Mouse (Mus musculus): ENCODE measurements around the gene Trpc4ap. TPM values are rescaled to one million over a fixed set of nuclear protein-coding genes. Genes with fewer than 3 reads are reported as not detected.

Trpc4ap gene
- polyA plus RNA-seq, 1 experiment from 2014 or later: 152 TPM

- ATAC-seq: no peak
- WGBS: 86% methylated on average over 4 of the region's 4 CpGs
- Histone ChIP-seq H3K4me3 (ENCODE audit: low read depth, low read length) (no peak overlapping the region), H3K9ac (ENCODE audit: low read depth, low read length) (no peak overlapping the region), H3K4me1 (ENCODE audit: control insufficient read depth, insufficient read depth, low read length) (no peaks in the 10 kb centered on the region), H3K9me3 (replicated peaks; ENCODE audit: control insufficient read depth, low read length, poor library complexity, severe bottlenecking) (no peaks in the 10 kb centered on the region), H3K27me3 (ENCODE audit: control insufficient read depth, insufficient read depth, low read depth, low read length) (no peaks in the 10 kb centered on the region), H3K4me2 (ENCODE audit: low read length) (no peak overlapping the region), H3K27ac (ENCODE audit: low read length) (no peak overlapping the region), H3K36me3 (ENCODE audit: control insufficient read depth, insufficient read depth, low read length) (peaks cover 13% of the 10 kb centered on the region; the same call in 1 of the 2 replicates)
These were observed 23.7 kb downstream of the Trpc4ap start for GRCm38 (mm10) chr2:155668461-155668860.

GRCm38 (mm10) chr2:155667881-155668280, 24.3 kb downstream of the Trpc4ap start:
- 96% methylated on average over 8 of the region's 8 CpGs for whole genome bisulfite sequencing

GRCm38 (mm10) chr2:155663910-155664460, 28.2 kb downstream of the Trpc4ap start:
- H3K4me3 ChIP-seq (ENCODE audit: low read depth, low read length): no peak overlapping the region
- H3K9ac ChIP-seq (ENCODE audit: low read depth, low read length): no peak overlapping the region
- no peak overlapping the region for H3K27ac ChIP-seq (ENCODE audit: low read length)
- no peak overlapping the region for H3K4me2 ChIP-seq (ENCODE audit: low read length)
- no peaks in the 10 kb centered on the region for H3K9me3 ChIP-seq (replicated peaks; ENCODE audit: control insufficient read depth, low read length, poor library complexity, severe bottlenecking)
- no peak for ATAC-seq
- H3K27me3 ChIP-seq (ENCODE audit: control insufficient read depth, insufficient read depth, low read depth, low read length): no peaks in the 10 kb centered on the region
- WGBS: 86% methylated on average over 6 of the region's 6 CpGs
- no peaks in the 10 kb centered on the region for H3K4me1 ChIP-seq (ENCODE audit: control insufficient read depth, insufficient read depth, low read length)
- H3K36me3 ChIP-seq (ENCODE audit: control insufficient read depth, insufficient read depth, low read length): peaks cover 17% of the 10 kb centered on the region

More at GRCm38 (mm10) chr2:155667881-155668280, 24.3 kb downstream of the Trpc4ap start:
- Histone ChIP-seq H3K27ac (ENCODE audit: low read length) (no peak overlapping the region), H3K4me1 (ENCODE audit: control insufficient read depth, insufficient read depth, low read length) (no peaks in the 10 kb centered on the region), H3K9ac (ENCODE audit: low read depth, low read length) (no peak overlapping the region), H3K4me2 (ENCODE audit: low read length) (no peak overlapping the region), H3K4me3 (ENCODE audit: low read depth, low read length) (no peak overlapping the region), H3K9me3 (replicated peaks; ENCODE audit: control insufficient read depth, low read length, poor library complexity, severe bottlenecking) (no peaks in the 10 kb centered on the region), H3K36me3 (ENCODE audit: control insufficient read depth, insufficient read depth, low read length) (peaks cover 14% of the 10 kb centered on the region; the same call in 1 of the 2 replicates), H3K27me3 (ENCODE audit: control insufficient read depth, insufficient read depth, low read depth, low read length) (no peaks in the 10 kb centered on the region)
- no peak for ATAC-seq

GRCm38 (mm10) chr2:155663097-155663496, 29.1 kb downstream of the Trpc4ap start:
- Histone ChIP-seq H3K9me3 (replicated peaks; ENCODE audit: control insufficient read depth, low read length, poor library complexity, severe bottlenecking) (no peaks in the 10 kb centered on the region), H3K4me1 (ENCODE audit: control insufficient read depth, insufficient read depth, low read length) (no peaks in the 10 kb centered on the region), H3K36me3 (ENCODE audit: control insufficient read depth, insufficient read depth, low read length) (peaks cover 17% of the 10 kb centered on the region), H3K9ac (ENCODE audit: low read depth, low read length) (no peak overlapping the region), H3K4me3 (ENCODE audit: low read depth, low read length) (no peak overlapping the region), H3K4me2 (ENCODE audit: low read length) (no peak overlapping the region), H3K27me3 (ENCODE audit: control insufficient read depth, insufficient read depth, low read depth, low read length) (no peaks in the 10 kb centered on the region), H3K27ac (ENCODE audit: low read length) (no peak overlapping the region)
- 26% methylated on average over 5 of the region's 5 CpGs for WGBS
- ATAC-seq: no peak

GRCm38 (mm10) chr2:155662390-155662789, 29.8 kb downstream of the Trpc4ap start:
- Histone ChIP-seq H3K9ac (ENCODE audit: low read depth, low read length) (no peak overlapping the region), H3K4me2 (ENCODE audit: low read length) (no peak overlapping the region), H3K4me3 (ENCODE audit: low read depth, low read length) (no peak overlapping the region), H3K36me3 (ENCODE audit: control insufficient read depth, insufficient read depth, low read length) (peaks cover 22% of the 10 kb centered on the region), H3K27me3 (ENCODE audit: control insufficient read depth, insufficient read depth, low read depth, low read length) (no peaks in the 10 kb centered on the region), H3K4me1 (ENCODE audit: control insufficient read depth, insufficient read depth, low read length) (no peaks in the 10 kb centered on the region), H3K9me3 (replicated peaks; ENCODE audit: control insufficient read depth, low read length, poor library complexity, severe bottlenecking) (no peaks in the 10 kb centered on the region), H3K27ac (ENCODE audit: low read length) (no peak overlapping the region)
- WGBS: 90% methylated on average over 5 of the region's 5 CpGs
- no peak for ATAC-seq

- Histone ChIP-seq H3K27me3 (ENCODE audit: control insufficient read depth, insufficient read depth, low read depth, low read length) (no peaks in the 10 kb centered on the region), H3K4me1 (ENCODE audit: control insufficient read depth, insufficient read depth, low read length) (no peaks in the 10 kb centered on the region), H3K27ac (ENCODE audit: low read length) (no peak overlapping the region), H3K36me3 (ENCODE audit: control insufficient read depth, insufficient read depth, low read length) (peaks cover 42% of the 10 kb centered on the region), H3K9me3 (replicated peaks; ENCODE audit: control insufficient read depth, low read length, poor library complexity, severe bottlenecking) (no peaks in the 10 kb centered on the region), H3K9ac (ENCODE audit: low read depth, low read length) (no peak overlapping the region), H3K4me3 (ENCODE audit: low read depth, low read length) (no peak overlapping the region), H3K4me2 (ENCODE audit: low read length) (no peak overlapping the region)
- WGBS: 48% methylated on average over 6 of the region's 6 CpGs
- no peak for ATAC-seq
These were observed 36.3 kb downstream of the Trpc4ap start for GRCm38 (mm10) chr2:155655759-155656372.

GRCm38 (mm10) chr2:155652618-155653017, 39.6 kb downstream of the Trpc4ap start:
- H3K9me3 ChIP-seq (replicated peaks; ENCODE audit: control insufficient read depth, low read length, poor library complexity, severe bottlenecking): no peaks in the 10 kb centered on the region
- H3K4me2 ChIP-seq (ENCODE audit: low read length): no peak overlapping the region
- no peak overlapping the region for H3K4me3 ChIP-seq (ENCODE audit: low read depth, low read length)
- no peak for ATAC-seq
- no peak overlapping the region for H3K9ac ChIP-seq (ENCODE audit: low read depth, low read length)
- no peaks in the 10 kb centered on the region for H3K27me3 ChIP-seq (ENCODE audit: control insufficient read depth, insufficient read depth, low read depth, low read length)
- WGBS: 94% methylated on average over 5 of the region's 5 CpGs
- H3K36me3 ChIP-seq (ENCODE audit: control insufficient read depth, insufficient read depth, low read length): peaks cover 58% of the 10 kb centered on the region
- H3K4me1 ChIP-seq (ENCODE audit: control insufficient read depth, insufficient read depth, low read length): no peaks in the 10 kb centered on the region
- H3K27ac ChIP-seq (ENCODE audit: low read length): no peak overlapping the region

GRCm38 (mm10) chr2:155645746-155646145, 46.4 kb downstream of the Trpc4ap start:
- no peak for ATAC-seq
- no peak overlapping the region for H3K9ac ChIP-seq (ENCODE audit: low read depth, low read length)
- no peak overlapping the region for H3K4me2 ChIP-seq (ENCODE audit: low read length)
- 86% methylated on average over 7 of the region's 7 CpGs for WGBS
- no peaks in the 10 kb centered on the region for H3K27me3 ChIP-seq (ENCODE audit: control insufficient read depth, insufficient read depth, low read depth, low read length)
- no peaks in the 10 kb centered on the region for H3K4me1 ChIP-seq (ENCODE audit: control insufficient read depth, insufficient read depth, low read length)
- no peaks in the 10 kb centered on the region for H3K9me3 ChIP-seq (replicated peaks; ENCODE audit: control insufficient read depth, low read length, poor library complexity, severe bottlenecking)
- no peak overlapping the region for H3K27ac ChIP-seq (ENCODE audit: low read length)
- no peak overlapping the region for H3K4me3 ChIP-seq (ENCODE audit: low read depth, low read length)
- peaks cover 37% of the 10 kb centered on the region for H3K36me3 ChIP-seq (ENCODE audit: control insufficient read depth, insufficient read depth, low read length)

GRCm38 (mm10) chr2:155641540-155642472, 50.4 kb downstream of the Trpc4ap start:
- no peak overlapping the region for H3K4me2 ChIP-seq (ENCODE audit: low read length)
- H3K36me3 ChIP-seq (ENCODE audit: control insufficient read depth, insufficient read depth, low read length): peaks cover 23% of the 10 kb centered on the region
- no peak for ATAC-seq
- H3K4me1 ChIP-seq (ENCODE audit: control insufficient read depth, insufficient read depth, low read length): no peaks in the 10 kb centered on the region
- H3K27me3 ChIP-seq (ENCODE audit: control insufficient read depth, insufficient read depth, low read depth, low read length): no peaks in the 10 kb centered on the region
- no peak overlapping the region for H3K27ac ChIP-seq (ENCODE audit: low read length)
- no peak overlapping the region for H3K4me3 ChIP-seq (ENCODE audit: low read depth, low read length)
- H3K9ac ChIP-seq (ENCODE audit: low read depth, low read length): no peak overlapping the region
- 69% methylated on average over 18 of the region's 18 CpGs for WGBS
- H3K9me3 ChIP-seq (replicated peaks; ENCODE audit: control insufficient read depth, low read length, poor library complexity, severe bottlenecking): no peaks in the 10 kb centered on the region

Data from midbrain, embryonic 16.5 days (tissue).